Mouse (Mus musculus) induced T-regulatory cell, adult 2 months (primary cell): ENCODE data around the gene Schip1.

Experiments used
- DNase-seq: peaks from one replicate; pipeline ENCODE4 v3.0.0-alpha.2; 2012; ENCODE audit warnings: low read depth

The Schip1 gene

DNA sequence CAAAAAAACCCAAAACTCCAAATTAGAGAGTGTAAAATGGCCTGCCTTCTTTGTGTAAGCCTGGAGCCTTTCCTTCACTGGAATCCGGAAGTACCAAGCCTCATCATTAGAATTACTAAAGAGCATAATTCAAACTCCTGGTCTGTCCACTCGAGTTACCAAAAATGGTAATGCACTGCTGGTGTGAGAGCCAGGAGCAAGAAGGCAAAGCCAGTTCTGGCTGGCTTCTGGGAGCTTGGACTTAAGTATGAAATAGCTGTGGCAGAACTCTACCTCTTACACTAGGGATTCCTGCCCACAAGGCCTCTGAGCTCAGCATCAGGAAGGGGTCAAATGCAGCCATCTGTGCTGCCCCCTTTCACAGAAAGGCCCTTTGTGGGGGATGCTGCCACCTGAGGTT is 412.9 kb downstream of the Schip1 start:
- no peak for DNase-seq

DNA sequence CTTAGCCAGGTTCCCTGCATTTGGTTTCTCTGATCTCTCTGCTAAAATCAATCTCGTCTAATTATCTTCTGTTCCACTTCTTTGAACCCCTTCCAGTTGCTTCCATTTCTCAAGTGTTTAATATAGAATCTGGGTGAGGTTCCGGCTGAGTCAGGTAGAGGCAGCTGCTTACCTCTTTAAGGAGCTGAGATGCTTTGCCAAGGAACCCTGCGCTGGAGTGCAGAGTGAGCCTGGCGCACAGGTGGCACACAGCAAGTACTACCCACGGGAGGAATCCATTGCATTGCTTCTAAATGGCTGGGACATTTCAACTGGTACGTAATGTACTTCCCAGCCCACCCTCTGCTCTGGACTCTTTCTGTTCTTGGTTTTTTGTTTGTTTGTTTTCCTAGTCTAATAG is 414.7 kb downstream of the Schip1 start:
- DNase-seq = no peak

DNA sequence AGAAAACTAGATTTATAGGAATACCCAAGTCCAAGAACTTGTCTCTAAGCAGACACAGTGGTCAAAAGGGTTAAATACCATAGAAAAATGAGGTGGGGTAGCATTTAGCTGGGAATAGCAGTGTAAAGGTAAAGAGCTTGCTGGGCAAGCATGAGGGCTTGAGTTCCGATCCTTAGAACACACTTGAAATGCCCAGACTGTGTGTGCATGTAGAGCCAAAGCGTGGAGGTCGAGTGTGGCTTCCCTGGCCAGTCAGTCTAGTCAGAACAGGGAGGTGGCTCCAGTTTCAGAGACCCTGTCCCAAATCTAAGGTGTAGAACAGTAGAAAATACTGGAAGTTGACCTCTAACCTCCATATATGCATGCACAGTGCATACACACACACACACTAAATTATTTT is 418.9 kb downstream of the Schip1 start:
- no peak for DNase-seq

DNA sequence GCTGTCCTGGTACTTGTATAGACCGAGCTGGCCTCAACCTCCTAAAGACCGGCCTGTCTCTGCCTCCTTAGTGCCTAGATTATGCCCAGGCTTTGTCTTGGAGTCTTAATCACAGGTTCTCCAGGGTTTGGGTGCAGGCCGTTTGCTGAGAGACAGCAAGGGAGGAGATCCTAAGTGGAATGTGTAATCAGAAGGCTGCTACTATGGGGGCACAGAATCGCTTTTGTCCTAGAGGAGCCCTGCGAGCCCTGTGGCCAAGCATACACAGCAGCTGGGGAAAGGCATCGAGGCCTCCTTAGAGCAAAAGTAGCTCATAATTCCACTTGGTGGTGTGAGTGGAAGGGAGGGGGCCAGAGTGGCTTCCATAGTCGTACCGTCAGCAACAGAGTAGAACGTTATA is 419.4 kb downstream of the Schip1 start:
- DNase-seq = no peak

DNA sequence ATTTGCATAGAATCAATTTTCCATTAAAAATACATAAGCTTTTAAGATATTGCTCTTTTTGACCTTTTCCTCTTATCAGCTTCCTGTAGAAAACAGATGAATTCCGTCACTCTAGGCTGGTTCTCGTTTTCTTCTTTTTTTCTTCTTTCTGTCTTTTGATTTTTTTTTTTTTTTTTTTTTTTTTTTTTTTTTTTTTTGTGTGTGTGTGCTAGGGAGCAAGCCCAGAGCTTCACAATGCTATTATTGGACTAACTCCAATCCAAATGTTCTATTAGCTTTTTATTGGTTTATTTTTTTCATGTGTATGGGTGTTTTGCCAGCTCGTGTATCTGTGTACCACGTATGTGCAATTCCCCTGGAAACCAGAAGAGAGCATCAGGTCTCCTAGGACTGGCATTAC is 420.0 kb downstream of the Schip1 start:
- no peak for DNase-seq

DNA sequence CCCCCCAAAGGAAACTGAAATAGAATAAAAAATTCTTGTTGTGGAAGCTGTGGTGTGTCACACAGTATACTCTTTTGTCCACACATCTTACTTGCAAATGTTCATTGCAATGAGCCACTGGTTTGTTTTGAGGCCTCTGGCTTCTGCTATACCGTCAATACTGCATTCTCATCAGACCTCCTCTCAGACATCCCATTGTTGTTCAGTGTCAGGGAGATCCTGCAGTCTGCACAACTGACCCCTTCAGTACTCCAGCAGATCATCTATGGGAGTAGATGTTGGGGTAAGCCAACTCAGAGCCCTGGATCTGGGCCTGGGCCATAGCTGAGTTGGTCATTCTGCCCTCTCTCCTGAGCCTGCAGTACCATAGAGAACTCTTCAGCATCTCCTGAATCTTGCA is 423.0 kb downstream of the Schip1 start:
- no peak for DNase-seq

DNA sequence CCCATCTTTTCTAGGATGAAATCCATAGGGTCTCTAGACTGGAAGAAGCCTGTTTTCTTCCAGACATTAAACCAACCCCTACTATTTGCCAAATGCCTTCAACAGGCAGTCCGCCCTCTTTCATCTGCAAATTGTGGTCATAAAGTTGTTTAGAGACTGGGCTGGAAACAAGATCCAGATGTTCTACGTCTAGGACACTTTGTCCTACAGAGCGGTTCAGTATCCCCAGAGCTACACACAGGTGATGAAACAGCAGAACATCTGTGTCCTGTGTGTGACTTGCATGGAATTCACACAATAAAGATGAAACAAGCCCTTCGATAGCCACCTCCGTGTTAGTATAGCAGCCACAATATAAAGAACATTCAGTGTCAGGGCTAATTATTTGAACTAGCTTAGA is 423.7 kb downstream of the Schip1 start:
- DNase-seq = no peak

DNA sequence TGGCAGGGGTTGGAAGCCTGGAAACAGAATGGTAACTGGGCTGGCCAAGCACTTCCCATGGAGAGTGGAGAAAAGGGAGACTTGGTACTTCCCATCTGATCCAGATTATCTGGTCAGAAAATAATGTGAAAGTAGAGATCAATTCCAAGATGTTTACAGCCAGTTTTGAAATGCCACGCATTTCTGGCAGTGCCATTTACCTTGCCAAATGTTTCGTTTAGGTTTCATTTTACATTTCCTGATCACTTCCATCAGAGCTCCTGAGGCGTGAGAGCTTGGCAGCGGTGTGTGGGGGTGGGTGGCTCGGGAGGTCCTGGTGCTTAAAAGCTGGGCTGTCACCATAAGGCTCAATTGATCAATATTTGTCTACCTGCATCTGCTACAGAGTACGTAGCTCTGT is 426.9 kb downstream of the Schip1 start:
- DNase-seq = no peak

DNA sequence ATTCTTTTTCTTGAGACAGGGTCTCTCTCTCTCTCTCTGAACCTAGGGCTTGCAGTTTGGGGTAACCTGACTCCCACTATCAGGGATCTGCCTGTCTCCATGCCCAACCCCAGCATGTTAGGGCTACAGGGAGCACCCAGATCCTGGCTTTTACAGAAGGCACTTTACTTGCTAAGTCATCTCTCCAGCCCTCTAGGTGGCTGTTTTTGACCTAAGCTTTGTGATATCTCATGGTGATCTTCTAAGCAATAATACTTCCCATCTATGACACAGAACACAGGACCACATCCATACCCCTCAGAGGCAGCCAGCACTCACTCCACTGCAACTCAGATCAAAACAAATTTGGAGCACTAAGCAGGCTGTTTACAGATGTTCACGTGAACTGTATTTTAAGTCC is 427.5 kb downstream of the Schip1 start:
- DNase-seq = no peak

DNA sequence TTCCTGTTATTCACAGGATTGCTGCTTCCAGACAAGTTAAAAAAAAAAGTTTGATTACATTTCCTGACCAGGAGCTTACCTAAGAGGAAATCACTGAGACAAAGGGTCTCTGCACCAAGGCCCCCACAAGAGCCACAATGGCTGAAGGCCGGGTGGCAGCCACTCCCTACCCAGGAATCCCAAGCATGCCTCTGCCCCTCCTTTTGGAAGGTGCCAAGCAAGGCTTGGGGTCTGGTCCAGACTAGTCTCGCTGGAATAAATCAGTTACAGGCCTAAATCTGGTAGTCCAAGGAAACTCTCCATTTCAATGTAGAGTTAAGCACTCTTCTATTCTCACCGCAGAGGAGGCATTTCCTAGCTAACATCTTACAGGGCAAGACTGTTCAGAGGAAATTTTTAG is 427.9 kb downstream of the Schip1 start:
- no peak for DNase-seq

DNA sequence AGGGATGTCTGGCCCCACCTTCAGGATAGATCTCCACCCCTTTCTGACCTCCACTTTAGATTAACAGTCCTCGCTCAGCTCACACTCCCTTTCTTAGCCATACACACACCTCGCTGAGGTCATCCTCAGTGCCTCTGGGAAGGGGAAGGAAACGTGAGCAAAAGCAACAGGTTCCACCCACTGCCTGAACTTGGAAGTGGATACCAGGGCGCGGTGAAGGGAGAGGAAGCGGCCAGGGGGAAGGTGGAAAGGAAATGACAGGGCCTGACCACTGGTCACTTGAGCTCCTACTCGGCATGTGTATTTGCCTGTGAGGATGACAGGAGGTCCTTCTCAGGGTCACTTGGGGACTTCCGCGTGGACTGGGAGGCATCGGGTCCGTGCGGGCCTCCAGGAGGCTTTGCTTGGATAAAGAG is 428.6 kb downstream of the Schip1 start:
- DNase-seq = no peak

DNA sequence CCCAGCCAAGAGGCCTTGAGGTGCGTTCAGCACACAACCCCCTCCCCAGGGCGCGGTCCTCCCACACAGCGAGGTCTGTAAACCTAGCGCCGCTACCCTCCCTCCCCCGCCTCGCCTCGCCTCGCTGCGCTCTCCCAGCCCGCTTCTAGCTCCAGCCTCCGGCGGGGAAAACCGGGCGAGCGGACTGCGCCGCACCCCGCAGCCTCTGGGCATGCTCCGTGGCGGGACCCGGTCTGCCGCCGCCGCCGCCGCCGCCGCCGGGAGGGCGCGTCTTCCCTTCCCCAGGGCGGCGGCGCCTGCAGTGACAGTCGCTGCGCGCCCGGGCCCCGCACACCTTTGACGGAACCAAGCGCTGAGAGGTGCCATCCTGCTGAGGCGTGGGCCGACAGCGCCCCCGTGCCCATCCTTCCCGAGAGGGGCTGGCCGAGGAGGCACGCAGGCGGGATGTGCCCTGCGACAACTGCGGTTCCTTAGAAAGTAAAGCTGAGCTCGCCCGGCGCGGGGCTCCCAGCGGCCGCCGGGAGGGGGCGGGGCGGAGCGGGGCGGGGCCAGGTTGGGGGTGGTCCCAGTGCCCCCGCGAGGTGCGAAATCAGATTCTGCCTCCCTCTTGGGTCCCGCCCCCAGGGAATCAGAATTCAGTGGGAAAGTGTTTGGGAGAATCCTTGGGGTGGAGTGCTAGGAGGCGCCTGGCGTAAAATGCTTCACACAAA is 429.1 kb downstream of the Schip1 start:
- DNase-seq = peak; percentile 20

DNA sequence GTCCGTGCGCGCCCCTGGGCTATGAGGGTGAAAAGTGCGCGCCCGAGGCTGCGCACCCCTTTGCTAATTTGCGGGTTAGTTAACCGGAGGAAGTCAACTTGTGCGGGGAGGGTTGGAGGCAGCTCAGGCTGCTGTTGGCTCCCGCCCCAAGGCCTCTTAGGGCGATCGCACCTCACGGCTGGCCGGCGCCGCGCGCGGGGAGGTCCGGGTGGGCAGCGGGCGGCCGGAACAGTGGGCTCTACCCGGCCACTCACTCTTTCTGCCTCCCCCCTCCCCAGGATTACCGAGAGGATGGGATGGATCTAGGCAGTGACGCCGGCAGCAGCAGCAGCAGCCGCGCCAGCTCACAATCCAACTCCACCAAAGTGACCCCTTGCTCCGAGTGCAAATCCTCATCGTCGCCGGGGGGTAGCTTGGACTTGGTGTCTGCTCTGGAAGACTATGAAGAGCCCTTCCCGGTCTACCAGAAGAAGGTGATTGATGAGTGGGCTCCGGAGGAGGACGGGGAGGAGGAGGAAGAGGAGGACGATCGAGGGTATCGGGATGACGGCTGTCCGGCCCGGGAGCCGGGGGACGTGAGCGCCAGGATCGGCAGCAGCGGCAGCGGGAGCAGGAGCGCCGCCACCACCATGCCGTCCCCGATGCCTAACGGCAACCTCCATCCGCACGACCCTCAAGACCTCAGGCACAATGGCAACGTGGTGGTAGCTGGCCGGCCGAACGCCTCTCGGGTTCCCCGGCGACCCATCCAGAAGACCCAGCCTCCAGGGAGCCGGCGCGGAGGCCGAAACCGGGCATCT is 429.9 kb downstream of the Schip1 start:
- peak; percentile 4 for DNase-seq

DNA sequence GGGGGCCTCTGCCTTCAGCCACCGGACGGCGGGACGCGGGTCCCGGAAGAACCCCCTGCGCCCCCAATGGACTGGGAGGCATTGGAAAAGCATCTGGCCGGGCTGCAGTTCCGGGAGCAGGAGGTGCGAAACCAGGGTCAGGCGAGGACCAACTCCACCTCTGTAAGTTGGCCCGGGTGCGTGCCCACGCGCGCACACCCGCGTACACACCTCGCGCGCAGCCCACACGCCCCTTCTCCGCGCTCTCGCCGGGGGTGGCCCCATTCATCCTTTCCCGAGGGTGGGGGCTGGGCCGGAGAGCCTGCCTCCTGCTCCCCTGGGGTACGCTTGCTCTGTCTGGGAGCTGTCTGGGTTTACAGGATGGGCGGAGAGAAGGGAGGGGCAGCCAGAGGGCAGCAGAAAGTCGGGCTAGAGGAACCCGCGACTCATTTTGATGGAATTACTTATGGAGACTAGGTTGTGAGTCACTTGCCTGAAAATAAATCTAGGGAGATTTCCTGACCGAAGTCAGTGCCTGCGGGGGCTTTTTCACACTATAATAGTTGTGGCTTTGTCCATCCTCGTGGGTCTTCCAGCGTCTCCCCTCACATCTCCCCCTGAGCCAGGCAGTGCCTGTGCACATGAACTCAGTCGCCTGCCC is 430.6 kb downstream of the Schip1 start:
- no peak for DNase-seq

DNA sequence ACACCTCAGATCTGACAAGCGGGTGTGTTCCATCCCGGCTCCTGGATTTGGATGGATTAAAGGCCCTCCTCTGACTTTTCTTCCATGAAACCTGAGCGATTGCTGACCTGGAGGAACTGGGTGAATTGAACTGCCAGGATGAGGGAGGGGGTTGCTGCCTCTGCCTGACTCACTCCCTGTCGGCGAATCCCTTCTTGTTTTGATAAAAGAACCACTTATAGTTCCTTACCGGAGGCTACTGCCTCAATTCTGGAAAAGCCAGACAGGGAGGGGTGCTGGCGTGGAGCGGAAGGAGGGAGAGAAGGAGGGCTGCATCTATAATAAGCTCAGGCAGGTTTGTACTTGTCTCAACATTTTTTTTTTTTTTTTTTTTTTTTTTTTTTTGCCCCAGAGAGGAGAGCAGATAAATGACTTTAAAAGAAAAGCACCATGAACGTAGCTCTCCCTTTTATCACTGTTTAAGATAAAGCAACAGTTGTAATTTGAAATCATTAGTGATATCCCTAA is 431.2 kb downstream of the Schip1 start:
- DNase-seq = no peak

DNA sequence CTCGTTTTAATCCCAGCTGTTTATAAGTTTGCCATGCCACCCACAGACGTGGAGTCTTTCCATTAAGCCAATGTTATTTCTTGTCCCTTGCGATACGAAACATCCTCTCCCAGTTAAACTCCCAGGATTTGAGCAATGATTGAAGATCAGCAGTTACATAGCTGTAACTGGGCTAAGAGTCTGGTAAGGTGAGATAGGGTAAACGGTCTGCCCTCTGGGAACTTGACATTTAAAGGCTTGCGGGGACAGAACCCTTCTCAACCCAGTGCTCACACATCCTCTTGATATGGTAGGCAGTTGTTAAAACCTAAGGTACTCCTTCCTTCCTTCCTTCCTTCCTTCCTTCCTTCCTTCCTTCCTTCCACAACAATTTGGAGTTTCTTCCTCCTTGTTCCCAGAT is 431.9 kb downstream of the Schip1 start:
- DNase-seq = no peak

DNA sequence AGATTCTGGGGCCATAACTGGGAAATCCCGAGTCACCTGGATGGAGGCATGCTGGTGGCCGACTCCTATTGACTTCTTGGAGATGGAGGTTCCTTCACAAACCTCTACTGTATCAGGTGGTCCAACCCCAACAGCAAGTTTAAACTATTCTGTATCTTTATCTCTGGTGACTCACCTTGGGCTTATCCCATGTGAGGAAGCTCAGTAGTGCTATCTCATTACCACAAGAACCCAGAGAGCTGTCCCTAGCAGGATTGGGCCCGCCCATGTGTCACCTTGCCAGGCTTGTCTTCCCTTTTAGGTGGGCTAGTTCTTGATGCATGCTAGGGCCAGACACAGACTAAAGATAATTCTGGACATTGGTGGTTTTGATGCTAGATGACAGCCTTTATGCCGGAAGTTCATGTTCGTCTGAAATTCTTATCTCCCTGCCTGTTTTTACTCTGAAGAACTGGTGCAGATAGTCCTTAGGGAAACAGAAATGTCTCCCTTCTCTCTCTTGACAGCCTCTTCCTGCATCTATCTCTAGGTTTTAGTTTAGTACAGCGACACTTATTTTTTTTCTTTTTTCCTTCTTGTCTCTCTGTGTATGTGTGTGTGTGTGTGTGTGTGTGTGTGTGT is 435.0 kb downstream of the Schip1 start:
- no peak for DNase-seq

DNA sequence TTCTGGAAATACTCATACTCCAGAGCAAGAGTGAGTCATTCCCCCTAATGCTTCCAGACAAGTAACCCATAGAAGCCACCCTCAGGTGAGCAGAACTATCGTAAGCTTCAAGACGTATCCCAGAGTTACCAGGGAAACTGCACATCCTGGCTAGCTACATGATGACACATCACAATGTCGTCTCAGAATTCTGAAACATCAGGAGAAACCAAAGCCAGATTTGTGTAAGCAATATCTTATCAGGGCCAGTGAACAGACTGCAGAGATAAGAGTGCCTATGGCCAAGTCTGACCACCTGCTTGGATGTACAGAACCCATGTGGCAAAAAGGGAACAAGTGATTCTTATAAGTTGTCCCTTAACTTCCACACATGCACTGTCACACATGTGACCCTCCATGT is 440.2 kb downstream of the Schip1 start:
- DNase-seq = no peak

DNA sequence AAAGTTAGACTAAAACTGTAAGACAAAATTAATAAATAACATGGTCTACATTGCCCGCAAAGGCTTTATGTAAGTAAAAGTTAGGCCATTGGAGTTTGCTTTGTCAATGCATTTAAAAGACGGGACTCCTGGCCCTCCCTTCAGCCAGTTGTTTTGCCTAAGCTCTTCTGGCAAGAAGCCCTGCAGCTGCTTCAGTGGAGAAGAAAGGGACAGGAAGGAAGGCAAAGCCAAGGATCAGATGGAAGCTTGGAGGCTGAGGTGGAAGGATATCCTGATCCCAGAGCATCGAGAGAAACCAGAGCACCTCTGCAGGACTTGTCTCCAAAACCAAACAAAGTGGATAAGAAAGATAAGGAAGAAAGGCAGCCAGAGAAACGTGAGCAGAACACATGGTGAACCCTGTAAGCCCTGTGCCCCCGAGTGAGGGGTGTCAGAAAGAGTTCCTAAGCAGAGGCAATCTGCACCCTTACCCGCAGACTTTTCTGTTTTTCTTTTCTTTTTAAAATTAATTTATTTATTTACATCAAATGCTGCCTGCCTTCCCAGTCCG is 442.2 kb downstream of the Schip1 start:
- DNase-seq = no peak

DNA sequence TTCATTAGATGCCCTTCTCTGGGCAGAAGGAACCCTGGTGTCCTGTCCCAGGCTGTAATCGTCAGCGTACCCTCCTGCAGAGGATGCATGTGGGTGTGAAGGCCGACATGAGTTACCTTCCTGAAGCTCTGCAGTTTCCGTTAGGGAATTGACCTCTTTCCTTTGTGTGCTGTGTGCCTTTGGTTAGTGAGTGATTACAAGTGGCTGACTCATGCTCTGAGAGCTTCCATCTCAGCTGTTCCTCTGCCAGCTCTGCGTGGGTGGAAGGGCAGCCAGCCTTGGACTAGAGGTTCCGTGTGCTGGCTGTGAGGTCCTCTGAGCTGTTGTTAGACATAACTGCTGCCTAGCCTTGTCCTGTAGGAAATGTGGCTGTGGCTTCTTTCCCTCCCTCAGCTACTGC is 444.0 kb downstream of the Schip1 start:
- DNase-seq = no peak

DNA sequence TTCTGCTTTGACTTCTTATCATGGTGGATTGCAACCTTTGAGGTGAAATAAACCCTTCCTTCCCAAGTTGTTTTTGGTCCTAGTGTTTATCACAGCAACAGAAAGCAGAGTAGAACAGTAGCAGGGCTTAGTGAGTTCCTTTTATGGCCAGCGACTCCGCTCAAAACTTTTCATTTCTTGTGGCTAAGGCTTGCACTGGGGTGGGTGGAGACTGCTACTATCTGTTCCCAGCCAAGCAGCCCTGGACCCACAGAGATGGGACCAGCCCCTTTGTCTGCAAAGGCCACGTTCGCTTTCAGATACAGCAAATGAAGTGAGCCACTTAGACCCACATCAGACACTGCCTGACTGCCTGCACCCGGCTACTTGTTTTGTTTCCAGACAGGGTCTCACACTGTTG is 446.3 kb downstream of the Schip1 start:
- no peak for DNase-seq

DNA sequence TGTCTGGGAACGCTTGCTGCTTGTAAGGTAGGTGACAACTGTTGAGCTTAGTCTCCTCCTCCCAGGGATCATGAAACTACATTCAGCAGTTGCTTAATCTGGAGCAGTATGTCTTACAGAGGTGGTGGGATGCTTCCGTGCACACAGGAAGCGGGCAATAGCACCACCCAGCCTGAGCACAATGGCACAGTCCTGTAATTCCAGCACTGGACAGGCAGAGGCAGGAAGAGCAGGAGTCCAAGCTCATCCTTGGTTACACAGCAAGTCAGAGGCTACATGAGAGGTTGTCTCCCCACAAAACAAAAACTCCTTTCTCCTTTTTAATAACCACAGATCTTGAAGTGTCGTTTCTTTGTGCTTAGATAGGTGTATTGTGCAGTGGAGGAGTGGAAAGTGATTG is 447.1 kb downstream of the Schip1 start:
- no peak for DNase-seq
